Mouse (Mus musculus) intestine, embryonic 14.5 days (tissue): Measurements from ENCODE around the gene Psmb5. TPM values are rescaled to one million over a fixed set of nuclear protein-coding genes. Genes with fewer than 3 reads are reported as not detected.

ENCODE experiments used
- ATAC-seq: fragments of 200-750 bp; cut with Nextera tagmentation; replicated peaks from 2 replicates; pipeline ENCODE4 v1.8.0; 2017; ENCODE audit warnings: low read depth, moderate number of reproducible peaks, moderate TSS enrichment, moderate library complexity; ENCODE audit not compliant: low FRiP score, low TSS enrichment
- DNase-seq: peaks from one replicate; pipeline ENCODE4 v3.0.0-alpha.2; 2018; ENCODE audit warnings: low spot score
- H3K27ac ChIP-seq: fragments of 300-500 bp; sonication (generic); 2 replicates; pipeline ENCODE4 v1.5.1; 2014; ENCODE audit warnings: low read depth, mild to moderate bottlenecking, control low read depth
- H3K27me3 ChIP-seq: fragments of 300-500 bp; sonication (generic); replicated peaks from 2 replicates; pipeline ENCODE4 v1.6.1; 2014; ENCODE audit warnings: low read length, control low read depth; ENCODE audit not compliant: control insufficient read depth, insufficient read depth
- H3K36me3 ChIP-seq: fragments of 300-500 bp; sonication (generic); 2 replicates; pipeline ENCODE4 v1.6.1; 2014; ENCODE audit warnings: low read length, control low read depth; ENCODE audit not compliant: control insufficient read depth, insufficient read depth
- H3K4me1 ChIP-seq: fragments of 300-500 bp; sonication (generic); replicated peaks from 2 replicates; pipeline ENCODE4 v1.6.1; 2014; ENCODE audit warnings: low read length, control low read depth, mixed read lengths; ENCODE audit not compliant: control insufficient read depth, insufficient read depth
- H3K4me2 ChIP-seq: fragments of 300-500 bp; sonication (generic); 2 replicates; pipeline ENCODE4 v1.6.1; 2014; ENCODE audit warnings: low read length
- H3K4me3 ChIP-seq: fragments of 300-500 bp; sonication (generic); 2 replicates; pipeline ENCODE4 v1.5.1; 2014; ENCODE audit warnings: low read depth, low read length, control low read depth, mixed read lengths
- H3K9ac ChIP-seq: fragments of 300-500 bp; sonication (generic); 2 replicates; pipeline ENCODE4 v1.6.1; 2014; ENCODE audit warnings: mild to moderate bottlenecking, low read length
- H3K9me3 ChIP-seq: fragments of 300-500 bp; sonication (generic); 2 replicates; pipeline ENCODE4 v1.6.1; 2016; ENCODE audit warnings: low read length, control low read depth; ENCODE audit not compliant: control insufficient read depth
- WGBS: fragments of 180-500 bp; shearing (Covaris S2); extraction: QIAGEN DNeasy Blood & Tissue Kit; methylation state at CpG from one replicate; pipeline ENCODE4 v1.1.7; 2014; 5-methylcytosine and 5-hydroxymethylcytosine counted together
- polyA plus RNA-seq: library from polyadenylated mRNA; unstranded; fragments of >200 nt; fragmentation: Nextera tagmentation; extraction: Ambion mirVana; gene quantifications from 2 replicates; pipeline ENCODE4 v1.2.1, GENCODE M21; 2014

Psmb5 gene
- polyA plus RNA-seq, 1 experiment from 2014 or later: 412 TPM

DNA sequence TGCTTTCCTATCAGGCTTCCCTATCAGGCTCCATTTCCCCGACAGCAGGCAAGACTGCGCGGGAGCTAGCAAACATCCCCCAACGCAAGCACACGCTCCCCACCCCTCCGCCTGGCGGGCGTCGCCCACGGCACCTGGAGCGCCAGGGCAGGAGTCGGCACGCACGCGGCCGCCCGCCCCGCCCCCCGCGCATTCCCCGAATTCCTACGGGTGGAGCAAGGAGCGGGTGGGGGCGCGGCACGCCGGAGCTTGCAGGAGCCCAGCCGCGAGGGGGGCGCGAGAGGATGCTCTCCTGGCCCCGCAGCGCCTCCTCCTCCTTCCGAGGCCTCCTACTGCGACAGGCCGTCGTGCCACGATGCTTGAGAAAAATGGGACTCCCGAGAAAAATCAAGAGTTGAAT, 42.2 kb downstream of the Psmb5 start:
- Histone ChIP-seq H3K4me1 (peaks cover 38% of the 10 kb centered on the region), H3K27ac (peak overlapping the region; percentile 93; the same call in 1 of the 2 replicates), H3K9ac (peak overlapping the region; percentile 86), H3K36me3 (peaks cover 18% of the 10 kb centered on the region), H3K4me3 (peak overlapping the region; percentile 95), H3K27me3 (no peaks in the 10 kb centered on the region), H3K9me3 (no peaks in the 10 kb centered on the region), H3K4me2 (peak overlapping the region; percentile 93)
- under 1% methylated on average over 39 of the region's 39 CpGs for WGBS
- DNase-seq: peak; percentile 85
- ATAC-seq: peak; percentile 30; the same call in 1 of the 2 replicates

DNA sequence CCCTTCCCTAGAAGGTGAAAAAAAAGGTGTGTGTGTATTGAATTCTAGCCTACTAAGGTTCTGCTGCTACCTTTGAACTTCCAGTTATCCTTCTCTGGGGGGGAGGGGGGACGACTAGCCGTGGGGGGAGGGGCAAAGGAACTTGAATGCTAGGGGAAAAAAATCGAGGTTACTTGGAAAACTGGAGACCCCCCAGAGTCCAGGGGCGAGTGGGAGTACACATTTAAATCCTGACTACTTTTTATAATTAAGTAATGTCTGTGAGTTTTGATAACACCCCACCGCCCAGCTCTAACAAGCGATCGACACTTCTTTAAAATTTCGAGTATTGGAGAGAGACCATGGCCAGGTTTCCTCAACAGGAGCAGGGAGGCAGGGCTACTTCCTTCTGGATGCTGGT, 42.8 kb downstream of the Psmb5 start:
- Histone ChIP-seq H3K36me3 (peaks cover 23% of the 10 kb centered on the region), H3K27me3 (no peaks in the 10 kb centered on the region), H3K9ac (peak overlapping the region; percentile 86), H3K9me3 (no peaks in the 10 kb centered on the region), H3K4me1 (peaks cover 38% of the 10 kb centered on the region), H3K4me2 (peak overlapping the region; percentile 93), H3K4me3 (peak overlapping the region; percentile 95), H3K27ac (peak overlapping the region; percentile 14; the same call in 1 of the 2 replicates)
- DNase-seq (peak; percentile 57), ATAC-seq (no peak)
- WGBS: 6% methylated on average over 8 of the region's 8 CpGs

DNA sequence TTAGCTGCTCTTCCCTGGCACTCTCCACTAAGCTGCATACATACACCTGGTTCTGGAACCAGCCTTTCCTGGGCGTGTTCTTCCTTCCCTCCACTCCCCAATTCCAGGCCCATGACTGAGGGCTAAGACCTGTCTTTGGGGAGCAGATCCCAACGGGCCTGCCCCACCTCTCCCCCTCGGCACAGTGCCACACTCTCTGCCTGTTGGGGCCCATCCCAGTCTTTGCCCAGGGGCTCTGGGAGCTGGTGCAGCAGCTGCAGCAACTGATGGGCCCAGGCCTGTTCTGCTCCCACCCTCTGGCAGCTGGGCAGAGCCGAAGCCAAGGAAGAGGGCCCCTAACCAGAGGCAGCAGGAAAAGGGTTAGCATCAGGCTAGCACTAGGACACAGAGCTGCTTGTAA, 43.6 kb downstream of the Psmb5 start:
- WGBS: 12% methylated on average over 4 of the region's 4 CpGs
- H3K27me3 ChIP-seq: no peaks in the 10 kb centered on the region
- DNase-seq (peak; percentile 65), ATAC-seq (no peak)
- H3K36me3 ChIP-seq: peaks cover 31% of the 10 kb centered on the region
- no peak overlapping the region for H3K27ac ChIP-seq
- peaks cover 39% of the 10 kb centered on the region for H3K4me1 ChIP-seq
- H3K4me3 ChIP-seq: peak overlapping the region; percentile 95
- H3K9me3 ChIP-seq: no peaks in the 10 kb centered on the region
- H3K4me2 ChIP-seq: peak overlapping the region; percentile 93
- peak overlapping the region; percentile 29 for H3K9ac ChIP-seq

GRCm38 (mm10) chr14:54572790-54573736, 44.8 kb downstream of the Psmb5 start:
- 12% methylated on average over 13 of the region's 14 CpGs for WGBS
- peak; percentile 74 for DNase-seq
- H3K4me1 ChIP-seq: peaks cover 33% of the 10 kb centered on the region

DNA sequence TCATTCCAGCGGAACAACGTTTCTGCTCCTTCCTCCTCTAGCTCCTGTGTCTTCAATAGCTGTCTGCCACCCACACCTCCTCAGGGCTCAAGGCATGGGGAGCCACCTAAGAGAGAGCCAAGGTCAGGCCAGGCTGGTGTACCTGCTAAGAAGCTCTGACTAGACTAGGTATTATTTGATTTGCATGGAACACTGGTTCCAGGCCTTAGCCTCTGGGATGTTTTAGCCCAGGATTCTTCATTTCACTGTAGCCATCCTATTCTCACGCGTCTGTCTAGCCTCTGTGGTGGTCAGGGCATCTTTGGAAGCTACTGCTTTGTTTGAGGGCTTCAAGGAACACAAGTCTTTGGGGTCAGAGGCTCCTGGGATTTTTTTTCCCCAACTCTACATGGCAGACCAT, 45.7 kb downstream of the Psmb5 start:
- Histone ChIP-seq H3K4me2 (0 out of 2 replicates have a peak overlapping the region, but pooled peaks have one; percentile 93), H3K4me3 (no peak overlapping the region)

More at GRCm38 (mm10) chr14:54572790-54573736, 44.8 kb downstream of the Psmb5 start:
- peak; percentile 51 for ATAC-seq
- peak overlapping the region; percentile 93 for H3K4me2 ChIP-seq
- H3K27me3 ChIP-seq: no peaks in the 10 kb centered on the region
- peak overlapping the region; percentile 95; the same call in 1 of the 2 replicates for H3K4me3 ChIP-seq
- H3K9me3 ChIP-seq: no peaks in the 10 kb centered on the region
- H3K27ac ChIP-seq: peak overlapping the region; percentile 70
- H3K9ac ChIP-seq: peak overlapping the region; percentile 20; the same call in 1 of the 2 replicates
- peaks cover 43% of the 10 kb centered on the region for H3K36me3 ChIP-seq

GRCm38 (mm10) chr14:54569451-54570392, 48.1 kb downstream of the Psmb5 start:
- DNase-seq (no peak), ATAC-seq (no peak)
- Histone ChIP-seq H3K27me3 (no peaks in the 10 kb centered on the region), H3K27ac (no peak overlapping the region), H3K9ac (no peak overlapping the region), H3K4me3 (no peak overlapping the region), H3K4me2 (no peak overlapping the region), H3K4me1 (peaks cover 27% of the 10 kb centered on the region), H3K9me3 (no peaks in the 10 kb centered on the region), H3K36me3 (peaks cover 59% of the 10 kb centered on the region)
- 67% methylated on average over 17 of the region's 17 CpGs for WGBS

More for the DNA sequence above, 45.7 kb downstream of the Psmb5 start:
- WGBS: 60% methylated on average over 4 of the region's 4 CpGs
- no peak for ATAC-seq
- Histone ChIP-seq H3K4me1 (peaks cover 33% of the 10 kb centered on the region), H3K27ac (peak overlapping the region; percentile 24; the same call in 1 of the 2 replicates), H3K9ac (no peak overlapping the region), H3K36me3 (peaks cover 52% of the 10 kb centered on the region), H3K27me3 (no peaks in the 10 kb centered on the region), H3K9me3 (no peaks in the 10 kb centered on the region)
- no peak for DNase-seq

GRCm38 (mm10) chr14:54568694-54569414, 49.0 kb downstream of the Psmb5 start:
- no peaks in the 10 kb centered on the region for H3K27me3 ChIP-seq
- H3K36me3 ChIP-seq: peaks cover 59% of the 10 kb centered on the region
- no peak overlapping the region for H3K9ac ChIP-seq
- peaks cover 18% of the 10 kb centered on the region for H3K4me1 ChIP-seq
- no peak overlapping the region for H3K4me2 ChIP-seq
- H3K4me3 ChIP-seq: no peak overlapping the region
- DNase-seq: peak; percentile 89
- no peaks in the 10 kb centered on the region for H3K9me3 ChIP-seq
- no peak overlapping the region for H3K27ac ChIP-seq
- no peak for ATAC-seq
- 72% methylated on average over 15 of the region's 15 CpGs for WGBS
